Mouse (Mus musculus) cortical plate, adult 2 months (tissue): ENCODE data around the gene Gm20662.

ENCODE experiments used
- CTCF ChIP-seq: fragments of 200-500 bp; IDR thresholded peaks from 2 replicates; pipeline ENCODE4 v1.5.1; 2011; ENCODE audit warnings: mild to moderate bottlenecking, control low read depth, low read length; ENCODE audit not compliant: insufficient read depth; ENCODE audit errors: extremely low read depth
- POLR2A ChIP-seq: fragments of 200-500 bp; IDR thresholded peaks from 2 replicates; pipeline ENCODE4 v1.6.1; 2011; ENCODE audit warnings: mild to moderate bottlenecking, low read length, control low read depth; ENCODE audit not compliant: insufficient read depth; ENCODE audit errors: extremely low read depth

DNA sequence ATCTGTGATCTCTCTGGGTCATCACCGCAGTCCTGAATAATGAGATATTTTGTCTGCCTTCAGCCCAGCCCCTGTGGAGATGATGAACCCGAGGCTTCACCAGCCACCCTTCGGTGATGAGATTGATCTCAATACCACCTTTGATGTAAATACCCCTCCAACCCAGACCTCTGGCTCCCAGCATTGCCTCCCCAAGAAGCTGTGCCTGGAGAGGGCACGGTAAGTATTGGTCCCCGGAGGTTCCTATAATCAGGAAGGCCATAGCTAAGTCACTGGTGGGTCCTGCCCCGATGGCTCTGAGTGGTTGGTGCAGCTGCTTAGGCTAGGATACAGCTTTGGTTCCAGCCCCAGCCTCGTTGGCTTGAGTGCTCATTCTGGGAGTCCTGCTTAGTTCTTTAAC is 27.6 kb upstream of the Gm20662 start:
- no peak for TF ChIP-seq CTCF
- no peak for TF ChIP-seq POLR2A
